Mouse (Mus musculus) liver, embryonic 14.5 days (tissue): ENCODE results near the gene Oxct1.

Experiments
- CTCF ChIP-seq: IDR thresholded peaks from 2 replicates; pipeline ENCODE4 v1.5.1; 2016; ENCODE audit warnings: antibody characterized with exemption, low read depth, control low read depth
- EP300 ChIP-seq: IDR thresholded peaks from 2 replicates; pipeline ENCODE4 v1.6.1; 2016; ENCODE audit warnings: antibody characterized with exemption, low read depth

GRCm38 (mm10) chr15:4087914-4088313 is 61.7 kb downstream of the Oxct1 start:
- TF ChIP-seq CTCF (no peak), EP300 (no peak)
